ENCODE assay signal across 23 mouse cellular contexts in the genomic region with DNA sequence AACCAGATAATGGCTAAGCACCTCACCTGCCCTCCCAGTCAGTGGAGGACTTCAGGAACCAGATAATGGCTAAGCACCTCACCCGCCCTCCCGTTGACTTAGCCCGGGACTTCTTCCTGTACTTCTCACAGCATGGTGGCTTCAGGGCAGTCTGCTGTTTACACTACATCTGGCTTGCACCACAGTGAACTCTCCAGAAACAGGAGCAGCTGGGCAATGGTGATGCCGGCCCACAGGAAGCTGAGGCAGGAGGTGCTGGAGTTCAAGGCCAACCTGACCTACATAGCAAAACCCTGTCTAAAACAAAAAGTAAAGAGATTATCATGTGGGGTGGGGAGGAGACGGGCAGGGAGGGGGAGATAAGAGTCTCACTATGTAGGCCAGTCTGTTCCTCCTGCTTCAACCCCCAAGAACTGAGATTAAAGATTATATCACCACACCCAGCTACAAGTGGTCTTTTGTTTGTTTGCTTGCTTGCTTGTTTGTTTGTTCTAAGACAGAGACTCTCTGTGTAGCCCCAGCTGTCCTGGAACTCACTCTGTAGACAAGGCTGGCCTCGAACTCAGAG. TPM values are rescaled to one million over a fixed set of nuclear protein-coding genes. Genes with fewer than 3 reads are reported as not detected.
DNase-seq lines count a peak whose midpoint lies in the region; ATAC-seq and TF ChIP-seq lines count a peak whose summit lies in the region.
"Had no signal": no experiment of that assay in that cellular context is flagged by ENCODE, and none has a peak within 500 bp of the region (broad histone marks: within the 10 kb centered on the region; RNA-seq: fewer than 3 reads in every experiment).

No protein-coding gene starts in this region.

- H3K79me2 ChIP-seq in MEL (ENCODE audit: control insufficient read depth, insufficient read depth, low read length, poor library complexity): no peaks in the 10 kb centered on the region

- H3K4me1 ChIP-seq in MEL (ENCODE audit: control insufficient read depth in 1 of 2, insufficient read depth in 2 of 2, low read length in 2 of 2): peaks cover 10 to 33% of the 10 kb centered on the region in 2 experiments
- peaks cover 54% of the 10 kb centered on the region for H3K4me1 ChIP-seq in limb, embryonic 12.5 days (replicated peaks)
- H3K4me1 ChIP-seq in liver, embryonic 16.5 days (ENCODE audit: control insufficient read depth, low read depth, low read length): peaks cover 28% of the 10 kb centered on the region

- H3K27me3 ChIP-seq in MEL (ENCODE audit: control insufficient read depth in 1 of 2, insufficient read depth in 2 of 2, low read length in 2 of 2): no peaks in the 10 kb centered on the region
- no peaks in the 10 kb centered on the region for H3K27me3 ChIP-seq in limb, embryonic 12.5 days
- peaks cover 10% of the 10 kb centered on the region for H3K27me3 ChIP-seq in liver, embryonic 16.5 days (ENCODE audit: control insufficient read depth, insufficient read depth, low read depth, low read length)
- H3K27me3 ChIP-seq: embryonic facial prominence, embryonic 12.5 days had no signal

- WGBS in limb, embryonic 12.5 days: 63% methylated on average over 6 of the region's 6 CpGs
- 21% methylated on average over 6 of the region's 6 CpGs for WGBS in liver, embryonic 16.5 days (ENCODE audit: insufficient replicate concordance)

- peak in 1 of 2 experiments; percentile 47; a peak in 1 of 4 replicates for TF ChIP-seq EP300 in MEL (IDR thresholded peaks at IDR 0.05; ENCODE audit: low read depth in 1 of 2, low read length in 2 of 2)

- peak; percentile 85 for DNase-seq in heart, adult 11 months
- DNase-seq in heart, postnatal 36 days: no peak
- DNase-seq in MEL (ENCODE audit: low read depth, low spot score): peak; percentile 51
- DNase-seq in left cerebral cortex, adult 18-20 months (ENCODE audit: low spot score in 2 of 2): no peak
- no peak for DNase-seq in adrenal gland, adult 8-10 months
- DNase-seq in frontal cortex, postnatal 25 days (ENCODE audit: low spot score in 2 of 2): no peak
- DNase-seq: adrenal gland, postnatal 36 days; cerebellum, adult 11 months; cerebellum, postnatal 10 days; heart, postnatal 10 days; kidney, adult 18-20 months; lung, embryonic 14.5 days; midbrain, embryonic 14.5 days; right cerebral cortex, postnatal 25 days; spleen, adult 18-20 months; thymus, postnatal 36 days had no signal

- ATAC-seq in limb, embryonic 12.5 days (ENCODE audit: insufficient number of reproducible peaks, insufficient read depth, low FRiP score, low TSS enrichment, low read depth): no peak
- ATAC-seq in liver, embryonic 16.5 days (ENCODE audit: low read depth): peak; percentile 25; the same call in 1 of the 2 replicates

- H3K9me3 ChIP-seq in MEL (replicated peaks; ENCODE audit: insufficient read depth, low read length): no peaks in the 10 kb centered on the region
- H3K9me3 ChIP-seq in limb, embryonic 12.5 days: no peaks in the 10 kb centered on the region
- H3K9me3 ChIP-seq in liver, embryonic 16.5 days (replicated peaks; ENCODE audit: control insufficient read depth, low read length): no peaks in the 10 kb centered on the region
- H3K9me3 ChIP-seq: embryonic facial prominence, embryonic 12.5 days; forebrain, embryonic 12.5 days; heart, embryonic 12.5 days; neural tube, embryonic 12.5 days had no signal

- H3K4me3 ChIP-seq in MEL (ENCODE audit: control insufficient read depth in 1 of 2, insufficient read depth in 1 of 2, low read depth in 2 of 2, low read length in 2 of 2): no peak overlapping the region
- no peak overlapping the region for H3K4me3 ChIP-seq in limb, embryonic 12.5 days (replicated peaks)
- no peak overlapping the region for H3K4me3 ChIP-seq in liver, embryonic 16.5 days (ENCODE audit: low read depth, low read length)
- H3K4me3 ChIP-seq: embryonic facial prominence, embryonic 12.5 days; forebrain, embryonic 12.5 days; heart, embryonic 12.5 days; neural tube, embryonic 12.5 days had no signal

- intact Hi-C loops in heart, postnatal 36 days (cut with DNase I): no loop called here

- H3K9ac ChIP-seq in MEL (ENCODE audit: control insufficient read depth, low read depth, low read length, poor library complexity, severe bottlenecking): no peak overlapping the region
- no peak overlapping the region for H3K9ac ChIP-seq in limb, embryonic 12.5 days (replicated peaks)
- no peak overlapping the region for H3K9ac ChIP-seq in liver, embryonic 16.5 days (ENCODE audit: low read depth, low read length)
- H3K9ac ChIP-seq: embryonic facial prominence, embryonic 12.5 days; forebrain, embryonic 12.5 days; heart, embryonic 12.5 days; lung, embryonic 14.5 days; neural tube, embryonic 12.5 days had no signal

- no peak overlapping the region for H3K4me2 ChIP-seq in limb, embryonic 12.5 days
- H3K4me2 ChIP-seq in liver, embryonic 16.5 days (ENCODE audit: low read depth, low read length): no peak overlapping the region
- H3K4me2 ChIP-seq: embryonic facial prominence, embryonic 12.5 days; forebrain, embryonic 12.5 days; heart, embryonic 12.5 days; lung, embryonic 14.5 days; neural tube, embryonic 12.5 days had no signal

- no peak for TF ChIP-seq CTCF in MEL (IDR thresholded peaks at IDR 0.05 in 2 of 3, conservative IDR thresholded peaks at IDR 0.05 in 1 of 3; ENCODE audit: control insufficient read depth in 1 of 3, insufficient read depth in 1 of 3, low read depth in 2 of 3, low read length in 3 of 3, poor library complexity in 1 of 3, severe bottlenecking in 1 of 3)

- peak overlapping the region; percentile 40 for H3K27ac ChIP-seq in MEL (ENCODE audit: control insufficient read depth, low read depth, low read length)
- H3K27ac ChIP-seq in limb, embryonic 12.5 days: 0 out of 2 replicates have a peak overlapping the region, but pooled peaks have one; percentile 88
- no peak overlapping the region for H3K27ac ChIP-seq in liver, embryonic 16.5 days (ENCODE audit: low read length)
- H3K27ac ChIP-seq: embryonic facial prominence, embryonic 12.5 days; forebrain, embryonic 12.5 days; kidney, postnatal 0 days; neural tube, embryonic 12.5 days had no signal

- no peak for TF ChIP-seq POLR2A in MEL (IDR thresholded peaks at IDR 0.05; ENCODE audit: control insufficient read depth in 1 of 2, insufficient read depth in 1 of 2, low read depth in 1 of 2, low read length in 2 of 2, poor library complexity in 1 of 2)

- TF ChIP-seq RAD21 in MEL (IDR thresholded peaks at IDR 0.05; ENCODE audit: low read depth, low read length): no peak

- peaks cover 0 to 14% of the 10 kb centered on the region in 2 experiments; a peak in 2 of 4 replicates for H3K36me3 ChIP-seq in MEL (ENCODE audit: control insufficient read depth in 1 of 2, insufficient read depth in 2 of 2, low read length in 2 of 2)
- no peaks in the 10 kb centered on the region for H3K36me3 ChIP-seq in limb, embryonic 12.5 days
- H3K36me3 ChIP-seq in liver, embryonic 16.5 days (ENCODE audit: control insufficient read depth, insufficient read depth): no peaks in the 10 kb centered on the region
- H3K36me3 ChIP-seq: embryonic facial prominence, embryonic 12.5 days; forebrain, embryonic 12.5 days; heart, embryonic 12.5 days; neural tube, embryonic 12.5 days had no signal

TF ChIP-seq in MEL, 35 proteins besides CTCF, POLR2A, EP300 and RAD21:
- TF ChIP-seq NELFE (IDR thresholded peaks at IDR 0.05; ENCODE audit: low read depth, low read length): no peak
- TF ChIP-seq MAZ (IDR thresholded peaks at IDR 0.05; ENCODE audit: low read depth, low read length): peak; percentile 83
- TF ChIP-seq TCF12 (IDR thresholded peaks at IDR 0.05; ENCODE audit: low read depth, low read length): 0 out of 2 replicates have a peak, but pooled peaks have one; percentile 30
- peak; percentile 48 for TF ChIP-seq MXI1 (IDR thresholded peaks at IDR 0.05; ENCODE audit: low read depth, low read length)
- TF ChIP-seq ZMIZ1 (IDR thresholded peaks at IDR 0.05; ENCODE audit: low read depth, low read length): no peak
- TF ChIP-seq RCOR1 (IDR thresholded peaks at IDR 0.05; ENCODE audit: low read depth, low read length): peak; percentile 84
- TF ChIP-seq MAX (IDR thresholded peaks at IDR 0.05; ENCODE audit: low read length): no peak
- 0 out of 2 replicates have a peak, but pooled peaks have one; percentile 9 for TF ChIP-seq MAFK (IDR thresholded peaks at IDR 0.05; ENCODE audit: borderline replicate concordance, low read depth, low read length)
- TF ChIP-seq POLR2AphosphoS5 (IDR thresholded peaks at IDR 0.05; ENCODE audit: borderline replicate concordance, low read depth, low read length): no peak
- TF ChIP-seq ZC3H11A (IDR thresholded peaks at IDR 0.05; ENCODE audit: low read depth, low read length): no peak
- peak; percentile 76 for TF ChIP-seq GATA1 (IDR thresholded peaks at IDR 0.05; ENCODE audit: low read depth, low read length)
- TF ChIP-seq ETS1 (IDR thresholded peaks at IDR 0.05; ENCODE audit: low read depth, low read length): peak; percentile 49; the same call in 1 of the 2 replicates
- 0 out of 2 replicates have a peak, but pooled peaks have one; percentile 45 for TF ChIP-seq SIN3A (IDR thresholded peaks at IDR 0.05; ENCODE audit: low read length)
- TF ChIP-seq ZNF384 (IDR thresholded peaks at IDR 0.05; ENCODE audit: low read depth, low read length): no peak

RNA-seq across cellular contexts. Expression of a gene that starts 25.8 kb away (rescaled TPM):
- 10 to 100 TPM; 34.3 to 39.8 TPM for total RNA-seq in heart, postnatal 36 days (2021)
- total RNA-seq in MEL (2012; rRNA removed): 1.5 and 1.8 TPM in 2 replicates
- polyA plus RNA-seq in MEL (2012; ENCODE audit: insufficient read depth in 1 of 2, insufficient read length in 2 of 2, low read depth in 1 of 2, low replicate concordance in 2 of 2, missing spikeins in 1 of 2): 1 to 10 TPM in 1 of 2 experiments, not detected in 1; 2.5 TPM
- polyA plus RNA-seq in limb, embryonic 12.5 days (2016; fragmentation: Nextera tagmentation; extraction: Ambion mirVana): 4.6 and 6.8 TPM in 2 replicates
- polyA plus RNA-seq in liver, embryonic 16.5 days (2015; fragmentation: Nextera tagmentation; extraction: Ambion mirVana): 4.9 and 6.1 TPM in 2 replicates
- total RNA-seq in left cerebral cortex, adult 18-20 months (2021): 10 to 100 TPM; 35.0 to 57.5 TPM
- 10 to 100 TPM in 3 of 4 experiments, 1 to 10 TPM in 1; 7.7 to 65.3 (median 27.8) TPM for total RNA-seq in adrenal gland, adult 8-10 months (2022)

Comparison
In these comparisons a context has a peak if more than half of its experiments do, and no peak if none do; other contexts are left out.
1. DNase-seq: peak in heart, adult 11 months (single experiment) and MEL (single experiment); none in heart, postnatal 36 days (0 of 2), left cerebral cortex, adult 18-20 months (0 of 2), adrenal gland, adult 8-10 months (single experiment) and frontal cortex, postnatal 25 days (0 of 2).